Mouse (Mus musculus): Measurements from ENCODE around the gene Cntrob. TPM values are rescaled to one million over a fixed set of nuclear protein-coding genes. Genes with fewer than 3 reads are reported as not detected.

Gene Cntrob
- polyA plus RNA-seq, 1 experiment from 2014 or later = 32.0 TPM

DNA sequence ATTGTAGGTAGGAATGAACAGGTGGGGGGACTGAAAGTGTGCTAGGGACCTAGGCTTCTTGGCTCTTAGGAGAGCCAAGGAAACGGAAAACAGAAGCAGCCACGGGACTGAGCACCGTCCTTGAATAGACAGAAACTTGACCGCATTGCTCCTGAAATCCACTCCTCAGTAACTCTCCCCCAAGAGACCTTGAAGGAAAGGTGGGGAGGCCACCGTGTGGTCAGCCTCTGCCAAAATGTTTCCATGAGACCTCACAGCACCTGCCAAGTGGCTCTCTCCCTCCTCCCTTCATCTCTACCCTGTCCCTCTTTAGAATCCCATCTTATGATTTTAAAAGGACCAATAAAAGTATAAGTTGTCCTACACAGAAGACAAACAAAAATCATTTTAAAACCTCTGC, 46.3 kb downstream of the Cntrob start:
- no peak for ATAC-seq (replicated peaks)
- Histone ChIP-seq H3K27me3 (no peaks in the 10 kb centered on the region), H3K27ac (replicated peaks) (no peak overlapping the region), H3K4me1 (no peaks in the 10 kb centered on the region), H3K36me3 (no peaks in the 10 kb centered on the region), H3K4me2 (replicated peaks) (no peak overlapping the region), H3K9ac (replicated peaks) (no peak overlapping the region), H3K4me3 (no peak overlapping the region), H3K9me3 (no peaks in the 10 kb centered on the region)
- 71% methylated on average over 5 of the region's 5 CpGs for WGBS

DNA sequence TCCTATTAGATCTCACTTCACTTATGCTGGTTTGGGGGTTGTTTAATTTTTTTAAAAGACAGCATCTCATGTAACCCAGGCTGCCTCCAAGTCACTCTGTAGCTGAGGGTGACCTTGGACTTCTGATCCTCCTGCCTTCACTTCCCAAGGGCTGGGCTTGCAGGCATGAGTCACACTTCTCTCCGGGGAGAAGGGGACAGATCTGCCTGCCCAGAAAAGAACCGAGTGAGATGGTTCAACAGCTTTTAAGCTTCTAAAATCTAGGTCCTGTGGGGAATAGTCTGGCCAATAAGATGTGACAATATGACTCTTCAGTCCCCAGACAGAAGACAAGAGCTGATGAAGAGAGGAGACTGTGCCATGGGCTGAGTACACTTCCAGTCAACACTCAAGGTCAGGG, 47.5 kb downstream of the Cntrob start:
- 0 out of 2 replicates have a peak, but pooled peaks cover 4% of the 10 kb centered on the region for H3K4me1 ChIP-seq
- no peak overlapping the region for H3K27ac ChIP-seq (replicated peaks)
- no peaks in the 10 kb centered on the region for H3K9me3 ChIP-seq
- H3K4me2 ChIP-seq (replicated peaks) = no peak overlapping the region
- H3K9ac ChIP-seq (replicated peaks) = no peak overlapping the region
- WGBS = 76% methylated on average over 2 of the region's 2 CpGs
- H3K4me3 ChIP-seq = no peak overlapping the region
- no peak for ATAC-seq (replicated peaks)
- no peaks in the 10 kb centered on the region for H3K27me3 ChIP-seq
- H3K36me3 ChIP-seq = no peaks in the 10 kb centered on the region

DNA sequence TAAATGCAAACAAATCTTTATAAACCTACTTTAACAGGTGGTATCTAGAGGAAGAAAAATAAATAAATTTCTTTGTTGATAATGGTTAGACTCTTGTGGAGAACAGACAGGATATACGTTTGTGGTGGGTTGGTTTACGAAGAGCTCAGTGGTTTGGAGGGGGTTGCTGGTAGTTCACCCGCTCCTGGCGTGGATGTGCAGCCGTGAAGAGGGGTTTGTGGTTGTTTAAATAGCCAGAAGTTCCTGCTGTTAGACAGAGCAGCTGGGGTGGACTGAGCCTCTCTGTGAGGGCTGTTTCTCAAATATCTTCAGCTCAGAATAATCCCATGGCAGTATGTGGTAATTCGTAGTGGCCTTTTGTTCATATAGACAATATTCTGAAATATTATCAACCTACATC, 47.9 kb downstream of the Cntrob start:
- 85% methylated on average over 6 of the region's 6 CpGs for WGBS
- Histone ChIP-seq H3K4me3 (no peak overlapping the region), H3K9me3 (no peaks in the 10 kb centered on the region)

DNA sequence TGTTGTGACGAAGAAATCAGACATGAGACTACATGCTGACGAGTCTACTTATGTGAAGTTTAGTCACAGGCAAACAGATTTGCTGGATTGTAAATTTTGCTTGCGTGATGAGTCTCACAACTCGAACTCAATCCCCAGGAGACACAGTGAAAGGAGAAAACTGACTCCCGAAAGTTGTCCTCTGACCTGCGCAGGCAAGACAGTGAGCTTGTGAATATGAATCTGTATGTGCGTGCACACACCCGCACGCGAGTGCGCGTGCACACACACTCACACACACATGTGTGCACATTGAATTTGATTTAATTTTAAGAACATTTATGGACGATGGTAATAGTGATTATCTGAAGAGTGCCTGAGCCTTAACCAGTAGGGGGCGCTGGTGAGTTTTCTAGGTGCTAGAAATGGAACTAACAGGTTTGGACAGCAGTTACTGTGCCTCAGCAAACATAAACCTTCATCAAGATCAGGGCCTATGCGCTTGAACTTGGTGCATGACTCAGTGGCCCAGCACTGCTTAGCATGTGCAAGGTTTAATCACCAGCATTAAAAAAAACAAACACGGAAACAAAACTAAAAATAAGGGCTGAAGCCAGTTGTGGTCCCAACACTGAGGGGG, 51.3 kb downstream of the Cntrob start:
- H3K36me3 ChIP-seq = no peaks in the 10 kb centered on the region
- H3K9ac ChIP-seq (replicated peaks) = no peak overlapping the region
- ATAC-seq (replicated peaks) = no peak
- H3K27ac ChIP-seq (replicated peaks) = no peak overlapping the region
- no peak overlapping the region for H3K4me3 ChIP-seq
- no peaks in the 10 kb centered on the region for H3K9me3 ChIP-seq
- no peak overlapping the region for H3K4me2 ChIP-seq (replicated peaks)
- H3K4me1 ChIP-seq = 0 out of 2 replicates have a peak, but pooled peaks cover 7% of the 10 kb centered on the region
- WGBS = 41% methylated on average over 16 of the region's 16 CpGs
- no peaks in the 10 kb centered on the region for H3K27me3 ChIP-seq

More for the DNA sequence above, 47.9 kb downstream of the Cntrob start:
- Histone ChIP-seq H3K9ac (replicated peaks) (no peak overlapping the region), H3K4me1 (0 out of 2 replicates have a peak, but pooled peaks cover 4% of the 10 kb centered on the region), H3K36me3 (no peaks in the 10 kb centered on the region), H3K4me2 (replicated peaks) (no peak overlapping the region), H3K27ac (replicated peaks) (no peak overlapping the region), H3K27me3 (no peaks in the 10 kb centered on the region)
- ATAC-seq (replicated peaks) = no peak

DNA sequence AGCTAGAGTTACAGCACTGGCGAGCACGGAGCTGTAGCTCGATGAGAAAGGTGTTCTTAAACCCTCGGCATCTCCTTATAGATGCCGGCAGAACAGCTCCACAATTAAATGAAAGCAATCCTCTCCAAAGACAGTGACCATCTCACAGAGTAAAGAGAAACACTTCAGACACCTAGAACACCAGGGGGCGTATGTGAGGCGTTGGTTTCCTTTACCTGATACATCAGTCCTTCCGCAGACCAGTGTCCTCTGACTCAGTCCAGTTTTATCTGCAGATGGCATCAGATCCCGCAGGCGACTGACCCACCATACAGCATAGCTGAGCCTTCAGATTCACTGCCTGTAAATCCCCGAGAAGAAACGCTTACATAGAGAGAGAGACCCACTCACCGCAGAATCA, 54.0 kb downstream of the Cntrob start:
- H3K9ac ChIP-seq (replicated peaks) = 0 out of 2 replicates have a peak overlapping the region, but pooled peaks have one; percentile 3
- whole genome bisulfite sequencing = 22% methylated on average over 13 of the region's 13 CpGs
- no peak overlapping the region for H3K27ac ChIP-seq (replicated peaks)
- no peak overlapping the region for H3K4me3 ChIP-seq
- peaks cover 21% of the 10 kb centered on the region for H3K4me1 ChIP-seq
- ATAC-seq (replicated peaks) = no peak
- no peak overlapping the region for H3K4me2 ChIP-seq (replicated peaks)
- H3K9me3 ChIP-seq = no peaks in the 10 kb centered on the region
- H3K36me3 ChIP-seq = no peaks in the 10 kb centered on the region
- H3K27me3 ChIP-seq = no peaks in the 10 kb centered on the region

DNA sequence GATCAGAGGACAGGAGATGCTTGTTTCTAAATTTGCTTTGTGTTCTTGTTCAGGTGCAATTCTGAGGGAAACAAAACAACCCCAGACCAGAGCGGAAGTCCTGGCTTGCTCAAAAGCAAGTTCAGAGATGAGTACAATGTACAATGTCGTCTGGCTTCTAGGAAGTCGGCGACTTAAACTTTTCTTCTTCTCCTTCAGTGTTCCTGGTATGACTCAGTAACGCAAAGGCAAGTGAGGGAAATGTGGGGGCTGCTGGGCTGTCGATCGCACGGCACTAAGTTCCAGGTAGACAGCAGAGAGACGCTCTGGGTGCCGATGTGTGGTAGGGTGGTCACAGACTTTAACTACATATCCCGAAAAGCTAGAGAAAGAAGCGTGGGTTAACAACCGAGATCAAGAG, 55.5 kb downstream of the Cntrob start:
- no peak overlapping the region for H3K9ac ChIP-seq (replicated peaks)
- H3K27me3 ChIP-seq = no peaks in the 10 kb centered on the region
- H3K36me3 ChIP-seq = no peaks in the 10 kb centered on the region
- 82% methylated on average over 13 of the region's 13 CpGs for WGBS
- no peak overlapping the region for H3K27ac ChIP-seq (replicated peaks)
- peaks cover 21% of the 10 kb centered on the region for H3K4me1 ChIP-seq
- H3K9me3 ChIP-seq = no peaks in the 10 kb centered on the region
- ATAC-seq (replicated peaks) = no peak
- H3K4me3 ChIP-seq = no peak overlapping the region
- H3K4me2 ChIP-seq (replicated peaks) = no peak overlapping the region

DNA sequence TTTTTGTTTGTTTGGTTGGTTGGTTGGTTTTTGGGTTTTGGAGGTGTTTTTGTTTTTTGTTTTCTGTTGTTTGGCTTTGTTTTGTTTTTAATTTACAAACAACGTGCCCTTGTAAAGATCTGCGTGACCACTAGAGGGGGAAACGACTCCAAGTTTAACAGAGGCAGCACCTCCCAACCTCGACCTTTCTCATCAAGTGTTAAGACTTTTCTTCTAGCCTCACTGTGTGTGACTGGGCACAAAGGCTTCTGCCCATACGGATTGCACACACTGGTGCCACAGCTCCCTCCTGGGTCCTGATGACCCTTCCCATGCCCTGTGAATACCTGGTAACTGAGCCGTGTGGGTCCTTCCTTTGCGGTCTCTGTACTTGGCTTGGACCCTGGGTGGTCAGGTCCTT, 56.2 kb downstream of the Cntrob start:
- 27% methylated on average over 7 of the region's 7 CpGs for WGBS
- no peak overlapping the region for H3K9ac ChIP-seq (replicated peaks)
- peak overlapping the region; percentile 38; the same call in 1 of the 2 replicates for H3K27ac ChIP-seq (replicated peaks)
- H3K4me1 ChIP-seq = peaks cover 21% of the 10 kb centered on the region
- H3K9me3 ChIP-seq = no peaks in the 10 kb centered on the region
- no peak overlapping the region for H3K4me2 ChIP-seq (replicated peaks)
- ATAC-seq (replicated peaks) = no peak
- no peaks in the 10 kb centered on the region for H3K27me3 ChIP-seq
- no peak overlapping the region for H3K4me3 ChIP-seq
- no peaks in the 10 kb centered on the region for H3K36me3 ChIP-seq

DNA sequence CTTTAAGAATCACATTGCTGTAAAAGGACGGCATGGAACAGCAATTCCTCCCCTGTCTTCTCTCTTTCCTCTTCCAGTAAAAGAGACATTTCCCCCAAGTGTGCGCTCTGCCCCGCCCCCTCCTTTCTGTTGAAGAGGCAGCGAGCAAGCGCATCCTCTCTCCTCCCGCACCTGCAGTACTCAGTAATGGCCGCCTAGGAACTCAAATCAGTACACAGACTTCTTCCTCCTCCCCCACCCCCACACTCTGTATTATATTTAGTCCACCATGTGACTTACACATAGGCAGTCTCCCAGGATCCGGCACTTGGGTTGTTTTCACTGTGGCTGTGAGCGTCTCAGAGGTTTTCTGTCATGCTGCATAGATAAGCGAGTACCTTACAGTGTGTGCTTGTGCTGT, 57.3 kb downstream of the Cntrob start:
- peak overlapping the region; percentile 10; the same call in 1 of the 2 replicates for H3K4me3 ChIP-seq
- H3K9me3 ChIP-seq = no peaks in the 10 kb centered on the region
- H3K9ac ChIP-seq (replicated peaks) = peak overlapping the region; percentile 13; the same call in 1 of the 2 replicates
- peak overlapping the region; percentile 83 for H3K27ac ChIP-seq (replicated peaks)
- peak overlapping the region; percentile 26 for H3K4me2 ChIP-seq (replicated peaks)
- peaks cover 16% of the 10 kb centered on the region for H3K4me1 ChIP-seq
- ATAC-seq (replicated peaks) = peak; percentile 93
- H3K27me3 ChIP-seq = no peaks in the 10 kb centered on the region
- WGBS = 16% methylated on average over 10 of the region's 10 CpGs
- H3K36me3 ChIP-seq = no peaks in the 10 kb centered on the region

DNA sequence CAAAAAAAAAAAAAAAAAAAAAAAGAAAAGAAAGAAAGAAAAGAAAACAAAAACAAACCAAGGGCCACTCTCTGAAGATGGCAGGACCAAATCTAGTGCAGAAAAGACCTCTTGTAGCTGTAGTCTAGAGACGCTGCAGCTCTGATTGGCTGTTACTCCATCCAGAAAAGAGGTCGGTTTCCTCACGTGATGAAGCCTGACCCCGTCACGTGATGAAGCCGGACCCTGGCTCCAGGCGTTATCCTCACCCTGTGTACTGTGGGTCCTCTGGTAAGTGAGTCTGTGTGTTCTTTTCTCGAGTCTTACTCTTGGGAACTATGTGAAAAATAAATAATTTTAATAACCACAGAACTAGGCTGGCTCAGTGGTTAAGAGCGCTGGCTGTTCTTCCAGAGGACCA, 58.2 kb downstream of the Cntrob start:
- no peak overlapping the region for H3K4me2 ChIP-seq (replicated peaks)
- ATAC-seq (replicated peaks) = no peak
- WGBS = 81% methylated on average over 9 of the region's 9 CpGs

DNA sequence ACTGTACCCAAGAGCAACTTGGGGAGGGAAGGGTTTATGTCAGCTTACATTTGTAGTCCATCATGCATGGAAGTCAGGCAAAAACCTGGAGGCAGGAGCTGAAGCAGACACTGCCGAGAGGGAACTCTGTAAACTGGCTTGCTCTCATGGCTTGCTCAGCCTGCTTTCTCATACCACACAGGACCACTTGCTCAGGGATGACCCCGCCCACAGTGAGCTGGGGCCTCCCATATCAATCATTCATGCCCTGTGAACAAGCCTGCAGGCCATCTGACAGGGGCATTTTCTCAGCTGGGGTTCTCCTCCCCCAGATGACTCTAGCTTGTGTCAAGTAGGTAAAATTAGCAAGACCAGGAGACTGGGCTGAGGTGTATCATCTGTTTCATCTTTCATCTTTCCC, 59.3 kb downstream of the Cntrob start:
- no peaks in the 10 kb centered on the region for H3K9me3 ChIP-seq
- peaks cover 14% of the 10 kb centered on the region for H3K4me1 ChIP-seq
- no peak overlapping the region for H3K9ac ChIP-seq (replicated peaks)
- H3K4me3 ChIP-seq = no peak overlapping the region
- H3K27ac ChIP-seq (replicated peaks) = no peak overlapping the region
- no peak for ATAC-seq (replicated peaks)
- H3K36me3 ChIP-seq = no peaks in the 10 kb centered on the region
- WGBS = 71% methylated on average over 2 of the region's 2 CpGs
- no peaks in the 10 kb centered on the region for H3K27me3 ChIP-seq
- H3K4me2 ChIP-seq (replicated peaks) = no peak overlapping the region

More for the DNA sequence above, 58.2 kb downstream of the Cntrob start:
- Histone ChIP-seq H3K9ac (replicated peaks) (no peak overlapping the region), H3K4me1 (peaks cover 16% of the 10 kb centered on the region), H3K9me3 (no peaks in the 10 kb centered on the region), H3K27ac (replicated peaks) (peak overlapping the region; percentile 83), H3K36me3 (no peaks in the 10 kb centered on the region), H3K27me3 (no peaks in the 10 kb centered on the region), H3K4me3 (no peak overlapping the region)

DNA sequence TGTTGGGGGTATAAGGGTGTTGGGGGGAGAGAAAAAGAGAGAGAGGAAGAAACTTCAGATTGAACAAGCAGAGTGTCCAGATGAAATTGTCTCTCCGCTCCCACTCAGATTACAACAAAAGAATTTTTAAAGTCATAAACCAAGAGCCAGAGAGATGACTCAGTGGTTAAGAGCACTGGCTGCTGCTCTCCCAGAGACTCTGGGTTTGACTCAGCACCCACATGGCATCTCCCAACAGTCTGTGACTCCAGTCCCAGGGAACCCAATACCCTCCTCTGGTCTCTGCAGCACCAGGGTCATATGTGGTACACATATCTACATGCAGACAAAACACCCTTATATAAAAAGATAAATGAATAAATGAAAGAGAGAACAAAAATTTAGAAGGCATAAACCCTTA, 63.5 kb downstream of the Cntrob start:
- Histone ChIP-seq H3K4me2 (replicated peaks) (no peak overlapping the region), H3K36me3 (no peaks in the 10 kb centered on the region), H3K4me3 (no peak overlapping the region), H3K27me3 (no peaks in the 10 kb centered on the region), H3K9me3 (no peaks in the 10 kb centered on the region), H3K27ac (replicated peaks) (no peak overlapping the region), H3K9ac (replicated peaks) (no peak overlapping the region), H3K4me1 (no peaks in the 10 kb centered on the region)
- no peak for ATAC-seq (replicated peaks)
- 86% methylated on average over 1 of the region's 1 CpGs for WGBS

DNA sequence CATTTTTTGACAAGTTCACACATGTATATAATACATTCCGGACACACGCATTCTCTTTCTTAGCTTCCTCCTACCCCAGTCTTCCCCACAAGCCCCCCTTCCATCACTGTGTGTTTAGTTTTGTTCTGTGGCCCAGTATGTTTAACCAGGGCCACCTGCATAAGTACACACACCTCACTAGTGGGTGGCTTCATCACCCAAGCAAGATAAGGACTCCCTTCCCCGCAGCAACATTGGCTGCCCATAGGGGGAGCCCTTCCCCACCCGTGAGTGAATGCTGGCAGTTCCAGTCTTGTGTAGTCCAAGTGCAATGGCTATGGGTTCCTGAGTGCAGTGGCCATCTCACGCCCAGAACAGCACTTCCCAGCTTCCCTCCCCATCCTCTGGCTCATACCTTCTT, 65.3 kb downstream of the Cntrob start:
- 58% methylated on average over 5 of the region's 5 CpGs for WGBS
- Histone ChIP-seq H3K9me3 (no peaks in the 10 kb centered on the region), H3K36me3 (no peaks in the 10 kb centered on the region), H3K4me3 (no peak overlapping the region), H3K27me3 (no peaks in the 10 kb centered on the region), H3K27ac (replicated peaks) (no peak overlapping the region), H3K9ac (replicated peaks) (no peak overlapping the region), H3K4me1 (no peaks in the 10 kb centered on the region), H3K4me2 (replicated peaks) (no peak overlapping the region)
- 0 out of 2 replicates have a peak, but pooled peaks have one; percentile 26 for ATAC-seq (replicated peaks)

DNA sequence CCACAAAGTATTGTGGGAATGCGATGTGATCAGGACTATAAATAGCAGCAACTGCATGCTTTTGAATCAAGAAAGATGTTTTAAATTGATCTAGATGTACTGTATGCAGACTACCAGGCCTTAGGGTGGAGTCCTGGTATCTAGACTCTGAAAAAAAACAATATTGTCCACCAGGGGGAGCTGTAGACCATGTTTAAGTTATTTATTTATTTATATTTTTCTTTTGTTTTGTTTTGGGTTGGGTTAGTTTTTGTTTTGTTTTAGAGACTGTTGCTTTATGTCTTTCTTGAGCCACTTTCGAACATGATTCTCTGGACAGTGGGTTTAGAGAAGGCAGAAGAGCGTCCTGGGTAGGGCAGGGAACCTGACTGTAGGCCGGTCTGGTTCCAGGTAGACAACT, 65.8 kb downstream of the Cntrob start:
- no peak overlapping the region for H3K4me2 ChIP-seq (replicated peaks)

More for the DNA sequence above, 65.8 kb downstream of the Cntrob start:
- no peak overlapping the region for H3K9ac ChIP-seq (replicated peaks)
- H3K27ac ChIP-seq (replicated peaks) = no peak overlapping the region
- no peaks in the 10 kb centered on the region for H3K9me3 ChIP-seq
- 54% methylated on average over 4 of the region's 4 CpGs for whole genome bisulfite sequencing
- no peak for ATAC-seq (replicated peaks)
- no peaks in the 10 kb centered on the region for H3K4me1 ChIP-seq
- no peaks in the 10 kb centered on the region for H3K27me3 ChIP-seq
- no peak overlapping the region for H3K4me3 ChIP-seq
- H3K36me3 ChIP-seq = no peaks in the 10 kb centered on the region

All from forebrain, embryonic 15.5 days (tissue).